Mouse (Mus musculus): Measurements from ENCODE around the gene Siah3.

- no peak for TF ChIP-seq CTCF (IDR thresholded peaks at IDR 0.05; ENCODE audit: control insufficient read depth, insufficient read depth, low read length)
- no peak for TF ChIP-seq POLR2A (IDR thresholded peaks at IDR 0.05; ENCODE audit: borderline replicate concordance, control insufficient read depth, low read depth, low read length)
These were observed 4.2 kb downstream of the Siah3 start for GRCm38 (mm10) chr14:75459991-75460390.
